Mouse (Mus musculus) limb, embryonic 12.5 days (tissue): ENCODE measurements around the gene Mmp15. TPM values are rescaled to one million over a fixed set of nuclear protein-coding genes. Genes with fewer than 3 reads are reported as not detected.

ENCODE experiments used
- ATAC-seq: fragments of 200-750 bp; cut with Nextera tagmentation; 2 replicates; pipeline ENCODE4 v1.8.0; 2017; ENCODE audit warnings: low read depth, moderate TSS enrichment; ENCODE audit not compliant: insufficient number of reproducible peaks, insufficient read depth, low FRiP score, low TSS enrichment
- H3K27ac ChIP-seq: fragments of 300-500 bp; sonication (generic); 2 replicates; pipeline ENCODE4 v1.5.1; 2016; ENCODE audit warnings: mild to moderate bottlenecking, moderate library complexity
- H3K27me3 ChIP-seq: fragments of 300-500 bp; sonication (generic); 2 replicates; pipeline ENCODE4 v1.6.1; 2016; ENCODE audit warnings: mild to moderate bottlenecking, moderate library complexity
- H3K36me3 ChIP-seq: fragments of 300-500 bp; sonication (generic); 2 replicates; pipeline ENCODE4 v1.6.1; 2016; ENCODE audit warnings: mild to moderate bottlenecking, moderate library complexity
- H3K4me1 ChIP-seq: fragments of 300-500 bp; sonication (generic); replicated peaks from 2 replicates; pipeline ENCODE4 v1.6.1; 2016
- H3K4me2 ChIP-seq: fragments of 300-500 bp; sonication (generic); 2 replicates; pipeline ENCODE4 v1.6.1; 2016; ENCODE audit warnings: mild to moderate bottlenecking, moderate library complexity
- H3K4me3 ChIP-seq: fragments of 300-500 bp; sonication (generic); replicated peaks from 2 replicates; pipeline ENCODE4 v1.5.1; 2016; ENCODE audit warnings: mild to moderate bottlenecking
- H3K9ac ChIP-seq: fragments of 300-500 bp; sonication (generic); replicated peaks from 2 replicates; pipeline ENCODE4 v1.6.1; 2016; ENCODE audit warnings: mild to moderate bottlenecking, moderate library complexity
- H3K9me3 ChIP-seq: fragments of 300-500 bp; sonication (generic); 2 replicates; pipeline ENCODE4 v1.6.1; 2016; ENCODE audit warnings: mild to moderate bottlenecking, moderate library complexity
- WGBS: fragments of 180-500 bp; shearing (Covaris S2); methylation state at CpG from one replicate; pipeline ENCODE4 v1.1.7; 2016; 5-methylcytosine and 5-hydroxymethylcytosine counted together
- polyA plus RNA-seq: library from polyadenylated mRNA; unstranded; fragments of >200 nt; fragmentation: Nextera tagmentation; extraction: Ambion mirVana; gene quantifications from 2 replicates; pipeline ENCODE4 v1.2.1, GENCODE M21; 2016

The Mmp15 gene
- polyA plus RNA-seq, 1 experiment from 2014 or later = 12.5 TPM

DNA sequence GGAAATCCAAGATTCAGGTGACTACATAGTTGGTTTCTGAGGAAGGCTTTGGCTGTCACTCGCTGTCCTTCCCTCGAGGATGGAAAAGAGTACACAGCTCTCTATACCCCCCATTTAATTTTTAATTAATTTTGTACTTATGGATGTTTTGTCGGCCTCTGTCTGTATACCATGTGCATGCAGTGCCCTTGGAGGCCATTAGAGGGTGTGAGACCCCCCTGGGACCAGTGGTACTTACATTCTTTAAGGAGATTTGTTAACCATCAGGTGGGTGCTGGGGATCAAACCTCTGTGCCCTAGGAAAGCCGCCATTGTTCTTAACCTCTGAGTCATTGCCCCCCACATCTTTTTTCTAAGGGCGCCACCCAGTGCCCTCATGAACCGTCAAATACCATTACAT, 7.4 kb upstream of the Mmp15 start:
- WGBS = 81% methylated on average over 6 of the region's 6 CpGs
- Histone ChIP-seq H3K27me3 (peaks cover 19% of the 10 kb centered on the region), H3K9ac (no peak overlapping the region), H3K4me3 (no peak overlapping the region), H3K4me1 (no peaks in the 10 kb centered on the region), H3K4me2 (no peak overlapping the region), H3K36me3 (peaks cover 52% of the 10 kb centered on the region), H3K27ac (no peak overlapping the region), H3K9me3 (no peaks in the 10 kb centered on the region)
- ATAC-seq = no peak

DNA sequence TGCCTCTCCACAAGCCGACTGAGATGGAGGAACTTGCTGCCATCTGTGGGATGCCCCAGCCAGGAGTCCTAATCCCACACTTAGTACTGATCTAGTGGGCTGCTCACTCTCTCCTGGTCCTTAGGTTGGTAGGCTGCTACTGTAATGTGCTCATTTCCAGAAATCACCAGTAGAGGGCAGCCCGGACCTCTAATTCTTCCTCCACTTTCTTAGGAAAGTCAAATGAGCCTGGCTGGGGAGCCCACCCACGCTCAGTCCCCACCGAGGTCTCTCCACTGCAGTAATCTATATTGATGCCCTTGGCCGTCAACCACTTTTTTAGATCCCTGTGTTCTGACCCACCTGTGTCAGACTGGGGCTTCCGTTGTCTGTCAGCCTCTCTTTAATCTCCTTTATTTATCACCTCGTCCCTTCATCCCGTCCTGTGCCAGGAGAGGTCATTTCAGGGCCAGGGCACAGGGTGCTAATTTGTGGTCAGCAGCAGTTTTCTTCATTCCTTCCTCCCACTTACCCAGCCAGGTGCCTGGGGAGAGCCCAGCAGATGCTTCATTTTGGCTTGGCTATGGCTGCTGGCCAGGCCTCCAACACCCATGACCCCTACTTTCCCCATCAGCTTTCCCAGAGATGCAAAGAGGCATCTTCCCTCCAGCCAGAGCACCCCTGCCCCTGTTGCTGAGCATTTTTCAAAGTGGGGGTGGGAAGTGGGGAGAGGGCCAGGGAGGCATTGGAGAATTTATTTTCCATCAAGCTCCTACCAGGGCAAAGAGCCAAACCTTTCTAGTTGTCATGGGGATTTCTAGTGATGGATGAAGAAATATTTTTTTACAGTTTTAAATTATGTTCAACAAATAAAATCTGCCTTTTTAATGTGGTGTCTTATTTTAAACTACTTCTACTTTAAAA, 5.2 kb upstream of the Mmp15 start:
- peak; percentile 47; the same call in 1 of the 2 replicates for ATAC-seq
- Histone ChIP-seq H3K9me3 (no peaks in the 10 kb centered on the region), H3K9ac (no peak overlapping the region), H3K4me1 (peaks cover 9% of the 10 kb centered on the region), H3K27me3 (peaks cover 37% of the 10 kb centered on the region), H3K36me3 (peaks cover 36% of the 10 kb centered on the region), H3K27ac (no peak overlapping the region), H3K4me3 (no peak overlapping the region), H3K4me2 (no peak overlapping the region)
- WGBS = 12% methylated on average over 8 of the region's 8 CpGs

DNA sequence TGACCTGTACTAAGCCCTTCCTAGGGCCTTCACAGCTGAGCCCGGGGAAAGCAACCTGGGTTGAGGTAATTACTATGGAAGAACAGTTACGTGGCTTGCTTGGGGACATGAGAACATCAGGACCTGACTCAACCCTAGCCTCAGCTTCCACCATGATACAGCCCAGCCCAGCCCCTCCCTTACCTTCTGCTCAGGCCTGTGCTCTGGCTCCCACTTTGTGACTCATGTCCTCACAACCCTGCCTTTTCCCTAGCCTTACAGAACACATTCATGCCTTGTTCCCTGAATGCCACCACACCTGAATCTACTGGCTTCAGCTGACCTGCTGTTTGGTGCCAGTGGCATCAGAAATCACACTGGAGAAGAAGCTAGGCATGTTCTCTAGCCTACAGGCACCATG, 3.7 kb upstream of the Mmp15 start:
- H3K4me3 ChIP-seq = no peak overlapping the region
- H3K27me3 ChIP-seq = peaks cover 40% of the 10 kb centered on the region
- no peaks in the 10 kb centered on the region for H3K9me3 ChIP-seq
- H3K27ac ChIP-seq = no peak overlapping the region
- 84% methylated on average over 2 of the region's 2 CpGs for WGBS
- H3K36me3 ChIP-seq = peaks cover 25% of the 10 kb centered on the region
- no peak overlapping the region for H3K9ac ChIP-seq
- ATAC-seq = no peak
- no peak overlapping the region for H3K4me2 ChIP-seq
- H3K4me1 ChIP-seq = peaks cover 12% of the 10 kb centered on the region

DNA sequence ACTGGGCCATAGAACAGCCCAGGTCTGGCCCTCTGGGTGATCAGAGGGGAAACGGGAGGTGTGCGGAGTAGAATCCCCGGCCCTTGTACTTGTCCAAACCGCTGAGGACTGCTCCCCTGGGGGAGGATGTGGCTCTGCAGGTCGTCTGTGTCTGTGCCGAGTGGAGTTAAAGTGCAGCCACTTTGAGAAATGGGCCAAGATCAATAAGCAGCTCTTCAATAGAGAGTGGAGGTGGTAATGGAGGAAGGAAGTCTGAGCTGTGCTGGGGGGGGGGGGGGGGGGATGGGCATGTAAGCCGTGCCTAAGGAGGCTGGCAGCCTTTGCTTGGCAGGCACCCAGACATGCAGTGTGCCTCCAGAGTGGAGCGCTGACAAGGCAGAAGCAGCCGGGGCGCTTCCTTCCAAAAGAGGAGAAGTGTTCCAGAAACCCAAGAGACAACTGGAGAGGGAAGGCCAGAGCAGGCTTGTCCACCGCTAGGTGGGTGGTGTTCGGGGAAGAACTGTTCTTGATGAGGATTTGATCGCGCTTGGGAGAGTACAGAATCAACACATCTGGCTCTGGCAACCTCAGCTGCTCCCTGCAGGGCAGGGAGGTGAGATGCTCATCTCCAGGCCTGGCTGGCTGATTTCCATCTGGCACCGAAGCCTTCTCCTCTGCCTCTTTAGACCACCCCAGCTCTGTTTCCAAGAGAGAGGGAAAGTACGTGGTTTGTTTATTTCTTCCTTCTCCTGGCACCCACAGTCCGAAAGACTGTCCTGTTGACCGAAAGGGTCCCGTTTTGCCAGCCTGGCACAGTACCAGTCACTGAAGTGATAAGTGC, 3.0 kb upstream of the Mmp15 start:
- Histone ChIP-seq H3K9ac (no peak overlapping the region), H3K36me3 (peaks cover 18% of the 10 kb centered on the region), H3K4me2 (no peak overlapping the region), H3K4me3 (no peak overlapping the region), H3K4me1 (peaks cover 19% of the 10 kb centered on the region), H3K9me3 (no peaks in the 10 kb centered on the region), H3K27ac (no peak overlapping the region), H3K27me3 (peaks cover 46% of the 10 kb centered on the region)
- ATAC-seq = no peak
- WGBS = 67% methylated on average over 19 of the region's 19 CpGs

DNA sequence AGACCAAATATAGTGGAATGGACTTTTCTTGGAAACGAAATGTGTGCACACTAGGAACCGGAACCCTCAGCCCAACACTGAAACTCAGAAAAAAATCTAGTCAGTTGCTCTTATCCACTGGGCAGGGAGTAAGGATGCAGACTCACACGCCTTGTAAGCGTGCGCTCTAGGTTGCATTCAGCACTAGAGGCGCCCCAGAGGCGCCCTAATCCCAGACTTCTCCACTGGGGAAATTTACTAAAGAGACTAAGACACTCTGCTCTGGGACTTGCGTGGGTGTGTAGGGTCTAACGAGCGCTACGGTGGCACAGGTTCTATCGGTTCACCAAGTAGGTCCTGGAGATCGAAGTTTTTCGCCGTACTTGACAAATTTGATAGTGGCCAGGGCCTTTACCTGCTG, 607 bp upstream of the Mmp15 start:
- Histone ChIP-seq H3K4me3 (peak overlapping the region; percentile 73), H3K4me2 (peak overlapping the region; percentile 98), H3K9me3 (no peaks in the 10 kb centered on the region), H3K36me3 (no peaks in the 10 kb centered on the region), H3K9ac (no peak overlapping the region), H3K4me1 (peaks cover 19% of the 10 kb centered on the region), H3K27me3 (peaks cover 56% of the 10 kb centered on the region), H3K27ac (no peak overlapping the region)
- no peak for ATAC-seq
- WGBS = 2% methylated on average over 15 of the region's 15 CpGs

DNA sequence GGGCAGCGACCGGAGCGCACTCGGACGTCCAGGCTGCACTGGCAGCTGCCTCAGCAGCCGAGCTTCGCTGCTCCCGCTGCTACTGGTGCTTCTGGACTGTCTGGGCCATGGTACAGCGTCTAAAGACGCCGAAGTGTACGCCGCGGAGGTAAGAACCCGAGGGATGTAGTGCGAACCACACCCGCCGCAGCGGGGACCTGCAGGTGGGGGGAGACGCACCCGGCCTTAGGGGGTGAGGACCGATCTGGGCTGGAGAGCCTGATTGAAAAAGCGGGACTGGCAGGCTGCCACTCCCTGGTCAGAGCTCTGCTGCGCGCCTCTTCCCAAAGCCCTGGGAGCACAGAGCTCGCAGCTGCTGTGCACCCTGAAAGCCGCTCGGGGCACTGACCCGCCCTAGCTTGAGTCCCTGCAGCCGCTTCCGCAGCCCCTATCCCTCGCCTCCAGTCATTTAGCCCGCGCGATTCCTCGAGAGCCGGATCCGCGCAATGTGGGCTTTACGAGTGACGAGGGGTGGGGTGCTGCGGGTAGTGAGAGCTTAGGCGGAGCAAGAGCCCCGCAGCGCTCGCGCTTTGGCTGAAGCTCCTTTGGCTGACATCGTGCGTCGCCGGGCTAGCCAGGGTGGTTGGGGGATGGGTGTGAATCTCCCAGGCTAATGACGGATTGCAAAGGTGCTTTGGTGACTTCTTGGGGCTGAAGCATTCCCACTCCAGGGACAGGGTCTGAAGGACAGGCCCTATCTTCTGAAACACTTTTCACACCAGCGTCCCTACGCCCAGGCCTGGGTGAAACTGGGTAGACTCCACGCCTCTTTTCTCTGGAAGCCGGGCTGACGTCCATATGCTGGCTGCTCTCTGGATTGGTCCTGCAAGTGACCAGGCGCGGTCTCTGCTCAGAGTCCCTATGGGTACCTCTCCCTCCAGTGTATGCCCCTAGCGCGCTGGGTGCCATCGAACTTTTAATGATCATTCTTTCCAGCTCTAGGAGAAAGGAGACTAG, 1.1 kb downstream of the Mmp15 start:
- Histone ChIP-seq H3K4me3 (peak overlapping the region; percentile 73), H3K4me1 (peaks cover 19% of the 10 kb centered on the region), H3K27me3 (peaks cover 53% of the 10 kb centered on the region), H3K36me3 (no peaks in the 10 kb centered on the region), H3K4me2 (peak overlapping the region; percentile 98), H3K9ac (peak overlapping the region; percentile 83), H3K27ac (0 out of 2 replicates have a peak overlapping the region, but pooled peaks have one; percentile 62), H3K9me3 (no peaks in the 10 kb centered on the region)
- peak; percentile 26; the same call in 1 of the 2 replicates for ATAC-seq
- WGBS = 2% methylated on average over 62 of the region's 62 CpGs

DNA sequence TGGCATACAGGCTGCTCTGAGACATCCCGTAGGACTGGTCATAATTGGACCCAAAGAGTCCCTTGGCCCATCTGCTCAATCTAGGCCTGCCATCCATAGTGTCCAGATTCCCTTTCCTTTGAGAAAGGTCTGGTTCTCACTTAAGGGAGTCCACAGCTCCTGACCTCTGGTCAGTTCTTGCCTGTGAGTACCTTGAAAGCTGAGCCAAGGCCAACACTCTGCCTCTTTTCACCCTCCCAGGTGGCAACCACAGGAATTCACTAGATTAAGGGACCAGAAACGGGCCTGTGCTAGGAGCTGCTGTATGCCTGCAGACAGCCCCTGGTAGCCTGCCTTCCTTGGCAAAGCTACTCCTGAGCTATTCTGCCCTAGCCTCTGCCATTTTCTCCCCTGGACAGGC, 2.5 kb downstream of the Mmp15 start:
- Histone ChIP-seq H3K9ac (no peak overlapping the region), H3K27ac (no peak overlapping the region), H3K9me3 (no peaks in the 10 kb centered on the region), H3K4me1 (peaks cover 23% of the 10 kb centered on the region), H3K27me3 (peaks cover 39% of the 10 kb centered on the region), H3K4me3 (no peak overlapping the region), H3K36me3 (no peaks in the 10 kb centered on the region), H3K4me2 (no peak overlapping the region)
- no peak for ATAC-seq
- WGBS = 78% methylated on average over 2 of the region's 2 CpGs

DNA sequence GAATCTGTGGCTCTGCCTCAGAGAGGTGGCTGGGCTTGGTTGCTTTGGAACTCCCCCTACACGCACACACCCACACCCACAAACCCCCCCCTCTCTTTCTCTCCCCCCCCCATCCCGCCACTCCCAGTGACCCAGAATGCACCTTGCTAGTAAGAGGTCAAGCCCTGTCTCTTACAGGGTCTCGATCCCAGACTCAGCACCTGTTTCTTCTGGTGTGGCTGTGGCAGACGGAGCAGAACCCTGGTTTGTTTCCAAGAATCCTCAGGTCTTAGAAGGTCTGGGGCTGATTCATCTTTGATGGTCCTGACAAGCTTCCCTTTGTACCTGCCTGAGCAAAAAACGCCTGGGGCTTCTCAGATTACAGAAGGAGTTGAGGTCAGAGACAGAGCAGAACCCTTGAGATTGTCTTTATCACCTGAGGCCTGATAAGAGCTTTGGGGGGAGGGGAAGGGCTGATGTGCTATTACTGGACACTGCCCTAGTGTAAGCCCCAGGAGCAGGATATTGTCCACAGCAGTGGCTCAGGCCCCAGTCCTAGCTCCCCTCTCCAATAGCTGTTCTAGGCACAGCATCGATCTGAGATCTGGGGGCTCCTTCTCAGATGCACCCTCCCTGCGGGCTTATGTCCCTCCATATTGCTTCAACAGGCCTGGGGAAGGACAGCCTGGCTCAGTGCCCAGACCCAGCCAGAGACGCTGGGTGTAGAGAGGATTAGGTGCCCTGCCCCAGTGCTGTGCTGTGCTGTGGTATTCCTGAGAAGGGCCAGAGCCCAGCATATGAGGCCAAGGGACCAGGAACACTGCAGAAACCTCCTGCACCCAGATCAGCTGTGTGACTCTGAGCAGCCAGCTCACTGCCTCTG, 6.7 kb downstream of the Mmp15 start:
- H3K27ac ChIP-seq = no peak overlapping the region

DNA sequence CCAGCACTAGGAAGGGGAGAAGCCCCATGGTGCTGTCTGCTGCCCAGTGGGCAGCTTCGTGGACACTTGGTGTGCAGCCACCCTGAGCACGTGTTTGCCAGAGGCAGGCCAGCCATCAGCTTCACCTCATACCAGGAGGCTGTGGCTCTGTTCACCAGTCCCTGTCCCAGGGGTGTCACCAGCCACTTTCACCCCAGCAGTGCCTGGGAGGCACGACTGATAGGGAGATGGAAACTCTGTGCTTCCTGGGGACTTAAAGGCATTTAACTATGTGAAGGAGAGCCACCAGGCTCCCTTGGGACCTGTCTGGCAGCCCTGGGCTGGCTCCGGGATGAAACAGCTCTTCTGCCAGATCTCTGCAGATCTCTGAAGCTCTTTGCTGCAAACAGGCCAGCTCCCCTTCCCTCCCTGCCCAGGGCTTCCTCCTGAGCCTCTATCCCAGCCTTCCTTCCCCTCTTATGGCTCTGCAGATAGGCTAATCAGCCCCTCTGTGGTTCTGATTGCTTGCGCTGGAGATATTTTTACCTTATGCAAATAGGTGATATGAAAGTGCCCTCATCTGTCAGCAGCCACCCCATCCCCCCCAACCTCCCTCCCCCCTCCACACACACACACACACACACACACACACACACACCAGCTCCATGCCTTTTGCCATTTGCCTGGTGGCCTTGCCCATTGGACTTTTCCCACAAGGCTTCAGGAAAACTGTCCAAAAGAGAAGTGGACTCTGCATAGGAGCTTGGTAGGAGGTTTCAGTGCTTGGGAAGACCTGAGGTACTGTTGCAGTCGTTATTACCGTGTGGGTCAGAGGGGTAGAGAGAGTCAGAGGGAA, 8.3 kb downstream of the Mmp15 start:
- peaks cover 2% of the 10 kb centered on the region; the same call in 1 of the 2 replicates for H3K9me3 ChIP-seq
- H3K9ac ChIP-seq = 0 out of 2 replicates have a peak overlapping the region, but pooled peaks have one; percentile 37
- H3K4me2 ChIP-seq = no peak overlapping the region
- no peaks in the 10 kb centered on the region for H3K27me3 ChIP-seq
- H3K4me3 ChIP-seq = no peak overlapping the region
- H3K4me1 ChIP-seq = peaks cover 21% of the 10 kb centered on the region
- WGBS = 44% methylated on average over 7 of the region's 7 CpGs
- ATAC-seq = no peak
- H3K36me3 ChIP-seq = no peaks in the 10 kb centered on the region
- peak overlapping the region; percentile 19; the same call in 1 of the 2 replicates for H3K27ac ChIP-seq

More for the DNA sequence above, 6.7 kb downstream of the Mmp15 start:
- Histone ChIP-seq H3K4me2 (no peak overlapping the region), H3K36me3 (no peaks in the 10 kb centered on the region), H3K4me1 (peaks cover 24% of the 10 kb centered on the region), H3K27me3 (peaks cover 12% of the 10 kb centered on the region), H3K9me3 (no peaks in the 10 kb centered on the region), H3K9ac (no peak overlapping the region), H3K4me3 (no peak overlapping the region)
- no peak for ATAC-seq
- WGBS = 36% methylated on average over 7 of the region's 8 CpGs
